Mouse (Mus musculus): Measurements from ENCODE around the gene Lin37. TPM values are rescaled to one million over a fixed set of nuclear protein-coding genes. Genes with fewer than 3 reads are reported as not detected.

Lin37 gene
- total RNA-seq, 2 experiments from 2014 or later = 9.6 to 12.4 TPM

DNA sequence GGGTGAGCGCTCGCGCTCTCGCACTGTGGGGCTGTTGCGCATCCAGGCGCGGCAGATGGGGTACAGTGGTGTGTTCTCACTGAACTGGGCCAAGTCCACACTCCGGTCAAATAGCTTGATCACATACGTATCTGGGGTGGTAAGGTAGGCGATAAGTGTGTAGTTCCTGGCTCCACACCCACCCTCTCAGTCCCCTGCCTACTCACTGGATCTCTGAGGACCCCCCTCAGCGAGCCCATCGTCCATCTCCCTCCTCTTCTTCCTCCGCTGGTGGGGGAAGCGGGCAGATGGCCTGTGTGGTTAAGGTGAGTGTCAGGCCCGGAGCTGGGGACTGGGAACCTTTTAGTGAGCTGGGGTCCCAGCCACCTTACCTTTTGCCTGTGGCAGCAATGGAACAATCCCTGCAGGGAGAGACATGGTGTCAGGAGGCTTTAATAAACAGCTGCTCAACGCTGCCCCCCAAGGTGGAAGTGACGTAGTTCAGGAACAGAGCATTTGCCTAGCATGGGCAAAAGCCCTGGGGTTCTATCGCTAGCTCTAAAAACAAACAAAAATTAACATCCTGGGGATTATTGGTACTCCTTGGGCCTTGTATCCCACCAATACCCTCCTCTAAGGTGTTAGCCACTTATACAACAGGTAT is 2.6 kb downstream of the Lin37 start:
- intact Hi-C loops (cut with DNase I) = no loop called here
- DNase-seq = no peak

DNA sequence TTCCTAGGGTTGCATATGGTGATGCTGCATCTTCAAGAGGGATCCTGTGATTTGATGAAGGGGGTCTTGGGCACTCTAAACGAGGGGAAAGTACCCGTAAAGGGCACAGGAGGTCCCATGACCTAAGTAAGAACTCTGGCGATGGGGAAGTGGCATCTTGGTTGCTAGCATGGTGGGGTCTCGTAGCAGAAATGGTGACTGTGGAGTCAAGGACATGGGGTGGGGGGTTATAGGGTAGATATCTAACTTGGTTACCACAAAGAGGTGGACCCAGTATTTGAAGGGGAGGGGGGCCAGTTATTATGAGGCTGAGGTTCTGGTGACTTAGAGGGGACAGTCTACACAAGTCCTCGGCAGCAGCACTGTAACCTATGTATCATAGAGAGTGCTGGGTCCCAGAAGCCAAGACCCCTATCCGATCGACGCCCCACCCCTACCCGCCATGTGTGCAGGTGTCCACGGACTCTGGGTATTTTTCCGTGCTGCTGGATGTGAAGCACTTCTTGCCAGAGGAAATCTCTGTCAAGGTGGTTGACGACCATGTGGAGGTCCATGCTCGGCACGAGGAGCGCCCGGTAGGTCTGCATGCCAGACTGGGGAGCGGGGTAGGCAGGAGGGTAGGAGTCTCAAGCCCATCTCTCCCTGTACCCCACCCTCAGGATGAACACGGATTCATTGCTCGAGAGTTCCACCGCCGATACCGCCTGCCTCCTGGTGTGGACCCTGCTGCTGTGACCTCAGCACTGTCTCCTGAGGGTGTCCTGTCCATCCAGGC is 5.6 kb downstream of the Lin37 start:
- no peak for DNase-seq
- intact Hi-C loops (cut with DNase I) = no loop called here

DNA sequence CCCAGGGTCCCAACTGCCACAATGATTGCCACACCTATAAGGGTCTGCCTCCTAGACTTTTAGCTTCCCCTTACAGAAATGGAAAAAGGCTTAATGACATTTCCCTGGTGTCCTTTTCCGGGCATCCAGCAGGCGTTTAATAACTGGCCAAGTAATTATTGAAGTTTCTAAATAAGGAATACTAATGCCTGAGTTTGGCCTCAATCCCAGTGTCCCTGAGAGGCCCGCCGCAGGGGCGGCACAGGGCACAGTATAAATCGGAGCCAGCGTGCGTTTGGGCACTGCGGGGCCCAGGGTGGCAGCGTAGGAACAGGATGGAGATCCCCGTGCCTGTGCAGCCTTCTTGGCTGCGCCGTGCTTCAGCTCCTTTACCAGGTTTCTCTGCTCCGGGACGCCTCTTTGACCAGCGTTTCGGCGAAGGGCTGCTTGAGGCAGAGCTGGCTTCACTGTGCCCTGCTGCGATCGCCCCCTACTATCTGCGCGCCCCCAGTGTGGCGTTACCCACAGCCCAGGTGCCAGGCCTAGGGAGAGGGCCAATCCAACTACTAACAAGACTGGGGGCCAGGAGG is 6.5 kb downstream of the Lin37 start:
- peak; percentile 55 for DNase-seq
- intact Hi-C loops (cut with DNase I) = no loop called here

DNA sequence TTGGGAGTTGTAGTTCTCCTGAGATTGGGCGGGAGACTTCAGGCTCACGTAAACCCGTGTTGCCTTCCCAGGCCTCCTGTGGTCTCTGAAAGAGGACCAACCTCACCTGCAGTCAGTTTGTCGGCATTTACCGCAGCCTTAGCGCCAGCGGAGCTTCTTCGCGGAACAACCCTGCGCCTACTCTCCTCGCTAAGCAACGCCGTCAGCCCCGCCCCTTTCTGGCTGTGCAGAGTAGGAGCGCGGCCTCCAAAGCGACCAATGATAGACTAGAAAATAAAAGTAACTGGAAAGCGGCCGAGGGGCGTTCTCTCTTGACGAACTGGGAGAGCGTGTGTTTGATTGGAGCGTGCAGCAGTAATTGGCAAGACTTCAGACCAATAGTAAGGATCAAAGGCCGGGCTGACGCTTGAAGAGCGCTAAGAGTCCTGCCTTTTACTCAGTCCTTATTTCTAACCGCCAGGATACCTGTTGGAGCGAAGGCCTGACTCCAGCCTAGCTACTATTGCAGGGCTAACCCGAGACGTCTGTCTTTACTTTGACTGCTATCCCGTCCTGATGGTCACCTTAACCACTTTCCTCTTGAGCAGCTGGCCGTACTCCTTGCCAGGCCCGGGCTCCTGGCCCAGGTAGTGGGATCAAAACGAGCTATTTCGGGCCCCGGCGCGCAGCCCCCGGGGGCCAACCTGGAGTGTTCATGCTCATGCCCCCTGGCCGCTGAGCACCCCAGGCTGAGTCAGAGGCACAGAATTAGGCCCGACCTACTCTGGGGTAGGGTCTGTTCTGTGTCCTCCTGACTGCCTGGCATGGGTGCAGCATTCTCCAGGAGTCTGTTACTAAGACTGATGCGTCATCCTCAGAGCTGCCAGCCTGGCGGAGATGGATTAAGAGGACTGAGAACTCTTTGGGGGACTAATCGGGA is 7.3 kb downstream of the Lin37 start, which contains the start of the genes Hspb6 and Proser3:
Gene Hspb6 (plus strand): TSS at position 77 of the 919 bp plus-strand sequence.
Gene Proser3 (minus strand): TSS at position 198 of the 919 bp plus-strand sequence.
- intact Hi-C loops (cut with DNase I) = no loop called here
- DNase-seq = peak; percentile 93 to 95

DNA sequence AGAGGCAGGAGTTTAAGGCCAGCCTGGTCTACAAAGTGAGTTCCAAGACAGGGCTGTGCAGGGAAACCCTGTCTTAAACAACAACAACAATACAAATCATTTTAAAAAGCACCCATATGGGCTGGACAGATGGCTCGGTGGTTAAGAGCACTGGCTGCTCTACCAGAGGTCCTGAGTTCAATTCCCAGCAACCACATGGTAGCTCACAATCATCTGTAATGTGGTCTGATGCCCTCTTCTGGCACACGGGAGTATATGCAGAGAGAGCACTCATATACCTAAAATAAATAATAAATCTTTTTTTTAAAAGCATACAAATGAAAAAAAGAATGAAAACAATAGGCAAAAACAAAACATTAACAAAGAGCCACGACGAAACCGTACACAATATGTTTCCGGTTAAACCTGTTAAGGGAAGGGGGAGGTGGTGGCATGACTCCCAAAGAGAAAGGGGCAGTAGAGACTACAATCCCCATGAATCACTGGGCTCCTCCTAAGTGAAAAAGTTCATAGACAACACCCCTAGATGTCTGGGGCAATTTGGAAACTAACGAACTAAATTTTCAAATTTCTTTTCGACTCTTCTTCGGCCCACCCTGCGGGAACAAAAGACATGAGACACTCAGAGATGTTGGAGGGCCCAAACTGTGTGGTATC is 8.1 kb downstream of the Lin37 start:
- DNase-seq = no peak
- intact Hi-C loops (cut with DNase I) = no loop called here

DNA sequence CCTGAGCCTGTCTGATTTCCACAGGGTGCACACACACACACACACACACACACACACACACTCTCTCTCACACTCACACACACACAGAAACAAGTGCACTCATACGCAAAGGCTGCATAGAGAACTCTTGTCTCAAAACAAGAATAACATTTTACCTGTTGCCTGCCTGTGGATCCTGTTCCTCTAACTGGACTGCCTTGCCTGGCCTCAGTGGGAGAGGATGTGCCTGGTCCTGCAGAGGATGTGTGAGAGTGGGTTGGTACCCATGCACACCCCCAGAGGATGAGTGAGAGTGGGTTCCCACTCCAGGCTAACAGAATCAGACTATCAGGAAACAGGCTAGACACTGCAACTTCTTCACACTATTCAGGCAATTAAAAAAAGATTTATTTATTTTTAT is 9.0 kb downstream of the Lin37 start:
- no peak for DNase-seq
- intact Hi-C loops (cut with DNase I) = no loop called here

DNA sequence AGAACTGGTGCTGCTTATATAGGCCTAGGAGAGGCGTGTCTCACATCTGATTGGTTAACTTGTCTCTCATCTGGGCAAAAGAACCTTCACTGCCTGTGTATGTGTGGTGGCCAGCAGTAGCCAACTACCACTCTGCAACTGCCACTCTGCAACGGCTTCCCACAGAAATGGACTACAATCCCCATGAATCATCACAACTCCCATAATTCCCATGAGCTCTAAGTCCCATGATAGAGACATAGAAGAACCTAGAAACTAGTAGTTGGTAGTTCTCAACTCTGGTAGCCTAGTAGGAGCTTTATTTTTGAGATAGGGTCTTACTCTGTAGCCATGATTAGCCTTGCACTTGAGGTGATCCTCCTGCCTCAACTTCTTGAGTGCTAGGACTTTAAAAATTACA is 9.8 kb downstream of the Lin37 start:
- intact Hi-C loops (cut with DNase I) = no loop called here

DNA sequence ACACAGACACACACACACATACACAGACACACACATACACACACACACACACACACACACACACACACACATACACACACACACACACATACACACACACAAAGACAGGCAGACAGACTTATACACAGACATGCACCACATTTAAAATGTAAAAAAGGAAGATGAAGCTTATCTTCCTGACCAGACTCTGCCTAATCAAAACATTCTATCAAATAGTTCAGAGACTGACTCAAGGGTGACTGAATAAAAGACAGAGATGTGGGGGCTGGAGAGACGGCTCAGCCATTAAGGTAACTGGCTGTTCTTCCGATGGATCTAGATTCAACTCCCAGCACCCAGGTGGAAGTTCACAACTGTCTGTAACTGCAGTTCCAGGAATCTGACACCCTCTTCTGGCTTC is 15.3 kb downstream of the Lin37 start:
- DNase-seq = no peak
- intact Hi-C loops (cut with DNase I) = no loop called here

More for the DNA sequence above, 9.8 kb downstream of the Lin37 start:
- DNase-seq = no peak

DNA sequence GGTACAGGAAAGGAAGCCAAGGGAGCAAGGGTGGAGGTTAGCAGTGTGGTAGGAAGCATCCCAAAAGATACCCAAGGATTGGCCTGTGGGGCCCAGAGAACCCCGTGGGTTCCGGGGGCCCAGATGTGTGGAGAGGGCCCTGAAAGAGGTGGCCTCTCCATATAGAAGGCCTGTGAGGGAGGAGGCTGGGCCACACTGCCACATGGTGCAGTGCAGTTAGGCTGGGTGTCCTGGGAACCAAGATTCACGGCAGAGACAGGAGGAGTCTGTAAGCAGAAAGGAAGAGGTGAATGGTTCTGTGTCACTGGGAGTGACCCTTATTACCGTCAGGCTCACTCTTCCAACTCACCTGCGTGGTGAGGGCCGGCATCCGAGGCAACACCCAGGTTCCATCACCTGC is 19.1 kb downstream of the Lin37 start:
- intact Hi-C loops (cut with DNase I) = no loop called here
- no peak for DNase-seq

DNA sequence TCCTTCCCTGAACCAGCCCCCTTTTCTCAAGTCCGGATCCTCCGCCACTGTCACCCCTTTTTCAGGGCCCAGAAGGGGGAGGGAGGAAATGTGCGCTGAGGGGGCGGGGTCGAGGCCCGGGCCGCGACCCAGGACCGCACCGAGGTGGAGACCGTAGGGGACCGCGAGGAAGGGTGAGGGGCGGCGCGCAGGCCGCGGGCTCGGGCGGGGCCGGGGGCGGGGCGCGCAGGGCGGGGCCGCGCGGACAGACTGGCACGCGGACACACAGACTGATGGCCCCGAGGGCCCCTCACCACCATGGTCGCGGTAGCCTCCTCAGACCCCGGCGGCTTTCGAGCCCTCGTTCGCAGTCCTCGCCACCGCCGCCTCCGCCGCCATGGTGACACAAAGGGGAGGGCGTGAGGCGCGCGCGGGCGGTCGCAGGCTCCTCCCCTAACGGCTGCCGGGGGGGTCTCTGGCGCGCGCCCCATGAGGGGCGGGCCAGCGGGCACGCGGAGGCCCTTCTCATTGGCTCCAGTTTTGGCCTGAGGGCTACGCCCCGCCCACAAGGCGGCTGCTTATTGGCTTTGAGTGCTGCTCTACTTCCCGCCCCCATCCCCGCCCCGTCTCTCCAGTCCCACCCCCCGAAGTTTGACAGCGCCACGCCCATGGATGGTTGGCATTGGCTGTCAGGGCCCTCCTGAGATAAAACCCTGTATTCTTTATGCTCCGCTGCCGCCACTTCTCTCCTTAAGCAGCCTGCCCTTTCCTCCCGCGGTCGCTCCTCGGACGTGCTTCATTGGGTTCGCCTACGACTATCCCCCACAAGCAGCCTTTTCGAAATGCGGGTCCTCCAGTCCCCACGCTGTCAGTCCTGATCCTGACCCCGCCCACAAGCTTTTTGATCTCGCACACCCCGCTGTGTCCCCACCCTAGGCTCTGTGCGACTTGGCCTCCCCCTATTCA is 24.7 kb downstream of the Lin37 start, which contains the start of gene Arhgap33:
Gene Arhgap33 (minus strand): TSS at position 428 of the 945 bp plus-strand sequence.
- intact Hi-C loops (cut with DNase I) = loop anchor here (10.0 kb wide), 1 partner anchor 200 kb away; no protein-coding TSS in a partner anchor
- peak; percentile 90 to 94 for DNase-seq

DNA sequence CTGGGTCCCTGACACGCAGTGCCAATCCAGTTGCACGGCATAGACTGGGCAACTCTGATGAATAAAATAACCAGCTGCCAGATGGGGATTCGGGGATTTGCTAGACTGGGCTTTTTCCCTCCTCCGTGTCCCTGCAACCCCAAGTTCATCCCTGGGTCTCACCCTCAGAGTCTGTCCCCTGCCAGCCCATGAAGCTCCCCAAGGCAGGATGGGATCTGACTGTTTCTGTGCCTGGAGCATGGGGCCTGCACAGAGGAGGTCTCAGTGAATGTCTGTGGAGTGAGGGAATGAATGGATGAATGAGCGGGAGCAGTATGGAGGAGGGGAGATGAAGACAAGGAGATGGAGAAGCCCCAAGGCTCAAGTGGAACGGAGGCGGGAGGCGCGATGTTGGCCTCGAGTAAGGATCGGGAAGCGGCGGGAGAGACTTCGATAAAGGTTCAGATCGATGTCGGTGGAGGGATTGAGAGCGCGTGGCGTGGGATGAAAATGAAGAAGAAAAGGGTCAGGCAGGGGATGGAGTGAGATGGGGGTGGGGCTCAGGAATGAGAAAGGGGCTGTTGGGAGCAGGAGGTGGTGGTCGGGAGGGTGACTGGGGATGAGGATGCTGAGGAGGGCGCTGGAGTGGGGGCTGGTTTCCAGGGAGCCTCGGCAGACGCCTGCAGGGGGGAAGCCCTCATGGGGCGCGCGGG is 25.6 kb downstream of the Lin37 start:
- intact Hi-C loops (cut with DNase I) = loop anchor here (10.0 kb wide), 1 partner anchor 201 kb away; no protein-coding TSS in a partner anchor
- no peak for DNase-seq

DNA sequence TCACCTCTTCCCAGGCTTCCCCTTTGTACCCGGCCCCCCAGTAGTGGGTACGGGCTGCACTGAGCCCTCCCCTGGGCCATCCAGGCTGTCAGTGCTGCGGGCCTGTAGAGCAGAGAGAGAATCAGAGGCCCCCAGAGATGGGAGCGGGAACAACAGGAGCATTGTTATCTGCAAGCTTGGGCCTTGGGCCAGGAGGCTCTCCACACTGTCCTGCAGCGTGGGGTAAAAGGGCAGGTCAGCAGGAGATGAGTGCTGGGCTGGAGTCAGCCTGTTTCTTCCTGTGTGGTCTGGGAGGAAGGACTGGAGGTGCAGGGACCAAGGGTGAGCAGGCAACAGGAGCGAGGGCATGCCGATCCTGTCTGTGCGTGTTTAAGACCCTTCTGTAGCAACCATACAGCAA is 26.7 kb downstream of the Lin37 start:
- no peak for DNase-seq
- intact Hi-C loops (cut with DNase I) = loop anchor here (10.0 kb wide), 1 partner anchor 202 kb away; no protein-coding TSS in a partner anchor

DNA sequence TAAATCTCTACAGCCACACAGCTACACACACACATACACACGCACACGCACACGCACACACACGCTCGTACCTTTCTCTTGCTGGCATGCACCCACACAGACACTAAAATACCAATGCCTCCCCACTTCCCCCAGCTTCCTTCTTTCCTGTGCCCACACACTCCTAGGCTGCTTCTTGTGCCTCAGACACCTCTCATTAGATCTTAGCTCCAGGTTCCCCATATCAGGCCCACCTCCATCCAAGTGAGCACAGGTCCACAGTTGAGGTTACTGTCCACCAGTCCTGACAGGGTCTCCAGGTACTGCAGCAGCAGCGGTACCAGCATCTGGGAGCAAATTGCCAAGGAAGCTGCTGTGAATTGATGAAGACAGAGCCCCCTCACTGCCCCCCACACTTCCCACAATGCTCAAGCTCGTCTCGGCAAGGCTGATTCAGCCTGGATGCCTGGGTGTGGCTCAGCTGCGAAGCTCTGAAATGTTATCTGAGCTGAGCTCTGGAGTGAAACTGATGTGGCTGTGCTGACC is 28.3 kb downstream of the Lin37 start:
- DNase-seq = no peak
- intact Hi-C loops (cut with DNase I) = loop anchor here (10.0 kb wide), 1 partner anchor 203 kb away; no protein-coding TSS in a partner anchor

DNA sequence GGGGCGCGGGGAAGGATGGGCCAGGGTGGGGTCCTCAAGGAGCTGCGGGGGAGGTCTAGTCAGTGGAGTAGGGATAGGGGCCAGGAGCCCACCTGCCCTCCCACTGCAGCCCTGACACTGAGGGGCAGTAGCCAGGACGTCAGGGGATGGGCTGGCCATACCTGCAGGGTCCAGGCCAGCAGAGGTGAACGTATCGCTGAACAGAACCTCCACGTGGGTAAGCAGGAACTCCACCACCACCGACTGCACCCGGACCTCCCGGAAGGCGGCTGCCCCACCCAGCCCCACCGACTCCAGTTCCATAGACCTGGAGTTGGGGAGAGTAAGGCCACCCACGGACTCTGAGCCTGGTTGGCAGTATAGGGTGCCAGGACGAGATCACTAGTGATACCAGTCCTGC is 32.7 kb downstream of the Lin37 start:
- no peak for DNase-seq
- intact Hi-C loops (cut with DNase I) = no loop called here

DNA sequence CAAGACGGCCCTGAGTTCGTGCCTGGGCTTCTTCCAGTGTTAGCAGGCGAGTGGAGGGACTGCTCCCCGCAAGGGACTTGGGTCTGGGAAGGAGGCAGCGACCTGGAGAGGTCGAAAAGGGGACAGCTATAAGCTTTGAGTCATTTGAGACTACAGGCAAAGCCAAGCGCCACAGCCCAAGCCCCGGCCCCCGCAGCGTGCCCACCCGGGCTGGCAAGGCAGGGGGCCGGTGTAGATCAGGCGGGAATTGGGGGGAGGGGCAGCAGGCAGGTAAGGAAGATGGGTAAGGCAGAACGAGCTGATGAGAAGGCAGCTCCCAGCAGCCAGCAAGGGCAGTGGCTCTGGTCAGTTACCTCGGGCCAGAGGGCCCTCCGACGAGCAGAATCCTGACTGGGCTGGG is 33.2 kb downstream of the Lin37 start:
- DNase-seq = no peak
- intact Hi-C loops (cut with DNase I) = no loop called here

DNA sequence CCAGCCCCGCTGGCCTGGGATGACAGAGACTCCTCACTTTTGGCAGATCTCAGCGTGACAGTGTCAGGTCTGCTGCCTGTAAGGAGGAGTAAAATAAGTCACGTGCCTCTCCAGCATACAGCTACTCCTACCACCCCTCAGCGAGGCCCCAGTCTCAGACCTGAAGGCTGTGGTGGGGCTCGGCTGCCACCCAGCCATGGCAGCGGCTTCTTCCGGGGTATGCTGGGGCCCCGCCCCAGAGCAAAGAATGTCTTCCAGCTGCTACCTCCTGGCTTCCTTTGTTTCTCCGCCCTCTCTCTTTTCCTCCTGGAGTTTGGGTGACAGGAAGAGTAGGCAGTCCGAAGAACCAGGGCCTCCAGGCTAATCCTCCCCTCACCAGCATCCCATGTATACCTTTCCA is 33.7 kb downstream of the Lin37 start:
- intact Hi-C loops (cut with DNase I) = no loop called here
- DNase-seq = no peak

DNA sequence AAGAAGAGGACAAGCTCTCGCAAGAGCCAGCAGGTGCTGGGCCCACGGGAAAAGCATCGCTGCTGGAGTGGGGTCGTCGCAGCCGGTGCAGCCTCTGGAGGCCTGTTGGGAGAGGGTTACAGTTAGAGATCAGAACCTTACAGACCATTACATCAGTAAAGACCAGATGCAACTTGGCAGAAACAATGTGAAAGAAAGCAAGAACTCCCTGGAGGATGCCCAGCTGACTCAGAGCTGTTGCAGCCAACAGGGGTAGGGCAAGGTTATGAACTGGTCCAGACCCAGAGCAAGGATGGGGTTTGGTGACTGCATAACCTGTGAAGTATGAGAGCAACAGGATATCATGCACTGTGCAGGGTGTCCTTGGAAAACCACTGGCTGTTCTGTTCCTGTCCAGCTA is 35.2 kb downstream of the Lin37 start:
- DNase-seq = no peak
- intact Hi-C loops (cut with DNase I) = no loop called here

DNA sequence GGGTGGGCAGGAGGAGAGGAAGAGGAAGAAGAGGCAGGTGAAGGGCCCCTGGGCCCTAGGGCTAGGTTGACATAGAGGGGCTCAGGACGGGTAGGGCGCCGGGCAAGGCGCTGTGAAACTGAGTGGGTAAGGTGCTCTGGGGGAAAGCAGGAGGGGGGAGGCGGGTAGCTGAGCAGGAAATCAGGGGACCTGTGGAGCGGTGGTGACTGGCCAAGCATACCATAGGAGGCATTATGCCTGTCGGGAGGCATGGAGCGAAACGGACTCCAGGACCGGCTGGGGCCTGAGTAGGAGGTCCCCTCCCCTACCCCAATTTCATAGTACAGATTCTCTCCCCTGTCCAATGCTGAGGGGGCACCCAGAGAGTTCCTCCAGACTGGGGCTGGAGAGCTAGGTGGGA is 36.8 kb downstream of the Lin37 start:
- DNase-seq = no peak
- intact Hi-C loops (cut with DNase I) = no loop called here

All from gastrocnemius, postnatal 36 days (tissue).